ENCODE assay signal across 16 mouse cellular contexts in genomic region chr12:33553731-33554130, GRCm38 (mm10).
DNase-seq lines count a peak whose midpoint lies in the region; ATAC-seq and TF ChIP-seq lines count a peak whose summit lies in the region.
"Had no signal": no experiment of that assay in that cellular context is flagged by ENCODE, and none has a peak within 500 bp of the region (broad histone marks: within the 10 kb centered on the region; RNA-seq: fewer than 3 reads in every experiment).

No protein-coding gene starts in this region.

- WGBS in hindbrain, embryonic 10.5 days: 8% methylated on average over 4 of the region's 4 CpGs
- WGBS in hindbrain, embryonic 16.5 days: 12% methylated on average over 4 of the region's 4 CpGs

- peak; percentile 9 for DNase-seq in hindbrain, embryonic 10.5 days (ENCODE audit: low spot score)
- DNase-seq in ES-E14 (ENCODE audit: low read depth, low spot score): peak; percentile 12
- DNase-seq in embryo, embryonic 10 days (ENCODE audit: low spot score): peak; percentile 64
- DNase-seq in fibroblast of lung, adult 2 months (ENCODE audit: low read depth): peak; percentile 60
- no peak for DNase-seq in kidney, adult 8-10 months
- DNase-seq: cerebellum, adult 11-12 months; gastrocnemius, postnatal 14 days; kidney, adult 9 months; liver, embryonic 13.5 days; lung, postnatal 10 days had no signal

- no peak for ATAC-seq in hindbrain, embryonic 16.5 days
- no peak for ATAC-seq in activated CD4-positive, CD25-positive, alpha-beta regulatory T cell, adult 4 months
- ATAC-seq in erythroblast, adult 5-6 weeks (replicated peaks; ENCODE audit: low FRiP score, poor library complexity, severe bottlenecking): no peak
- ATAC-seq: forebrain, embryonic 16.5 days had no signal

- H3K9ac ChIP-seq in hindbrain, embryonic 16.5 days (ENCODE audit: low read depth, low read length): no peak overlapping the region
- no peak overlapping the region for H3K9ac ChIP-seq in ES-E14 (ENCODE audit: insufficient read depth, low read depth, low read length, poor library complexity, severe bottlenecking)
- H3K9ac ChIP-seq: heart, embryonic 15.5 days; hindbrain, embryonic 14.5 days; liver, embryonic 13.5 days had no signal

- no peaks in the 10 kb centered on the region for H3K36me3 ChIP-seq in hindbrain, embryonic 10.5 days
- no peaks in the 10 kb centered on the region for H3K36me3 ChIP-seq in hindbrain, embryonic 16.5 days (ENCODE audit: control insufficient read depth, insufficient read depth, low read length)
- no peaks in the 10 kb centered on the region for H3K36me3 ChIP-seq in ES-E14 (ENCODE audit: control insufficient read depth, insufficient read depth, low read length, poor library complexity, severe bottlenecking)
- H3K36me3 ChIP-seq: heart, embryonic 15.5 days; liver, embryonic 13.5 days had no signal

- peaks cover 19% of the 10 kb centered on the region for H3K4me1 ChIP-seq in hindbrain, embryonic 10.5 days (replicated peaks)
- H3K4me1 ChIP-seq in hindbrain, embryonic 16.5 days (ENCODE audit: control insufficient read depth, insufficient read depth, low read depth, low read length): no peaks in the 10 kb centered on the region
- H3K4me1 ChIP-seq in ES-E14 (ENCODE audit: control insufficient read depth in 2 of 2, insufficient read depth in 2 of 2, low read length in 2 of 2, poor library complexity in 1 of 2): no peaks in the 10 kb centered on the region; a peak in 1 of 4 replicates
- H3K4me1 ChIP-seq: heart, embryonic 15.5 days; liver, embryonic 13.5 days had no signal

- H3K27ac ChIP-seq in hindbrain, embryonic 10.5 days: peak overlapping the region; percentile 67
- H3K27ac ChIP-seq in hindbrain, embryonic 16.5 days (ENCODE audit: low read depth, low read length): no peak overlapping the region
- no peak overlapping the region for H3K27ac ChIP-seq in ES-E14 (ENCODE audit: insufficient read depth, low read depth, low read length, poor library complexity, severe bottlenecking)
- H3K27ac ChIP-seq: heart, embryonic 15.5 days; hindbrain, embryonic 14.5 days; liver, embryonic 13.5 days had no signal

- no peaks in the 10 kb centered on the region for H3K27me3 ChIP-seq in hindbrain, embryonic 10.5 days (ENCODE audit: insufficient read depth, poor library complexity, severe bottlenecking)
- no peaks in the 10 kb centered on the region for H3K27me3 ChIP-seq in hindbrain, embryonic 16.5 days (replicated peaks; ENCODE audit: control insufficient read depth, insufficient read depth, low read length)
- H3K27me3 ChIP-seq: heart, embryonic 15.5 days; liver, embryonic 13.5 days had no signal

- in situ Hi-C loops in ES-E14 (cut with MboI; ENCODE audit: low sequenced_read_pairs in 2 of 2, unreplicated experiment in 2 of 2): no loop called here

- H3K4me2 ChIP-seq in hindbrain, embryonic 16.5 days (ENCODE audit: low read length): no peak overlapping the region
- H3K4me2 ChIP-seq: heart, embryonic 15.5 days; hindbrain, embryonic 14.5 days; liver, embryonic 13.5 days had no signal

- H3K9me3 ChIP-seq in hindbrain, embryonic 10.5 days: no peaks in the 10 kb centered on the region
- H3K9me3 ChIP-seq in hindbrain, embryonic 16.5 days (ENCODE audit: control insufficient read depth, low read length): no peaks in the 10 kb centered on the region
- H3K9me3 ChIP-seq in ES-E14 (ENCODE audit: control insufficient read depth, insufficient read depth, low read depth, low read length): no peaks in the 10 kb centered on the region
- H3K9me3 ChIP-seq: heart, embryonic 15.5 days; liver, embryonic 13.5 days had no signal

- H3K4me3 ChIP-seq in hindbrain, embryonic 10.5 days: no peak overlapping the region
- no peak overlapping the region for H3K4me3 ChIP-seq in hindbrain, embryonic 16.5 days (ENCODE audit: low read length)
- no peak overlapping the region for H3K4me3 ChIP-seq in ES-E14 (ENCODE audit: insufficient read depth in 1 of 2, low read depth in 1 of 2, low read length in 2 of 2, poor library complexity in 1 of 2, severe bottlenecking in 1 of 2)
- H3K4me3 ChIP-seq: heart, embryonic 15.5 days; liver, embryonic 13.5 days had no signal

TF ChIP-seq in ES-E14, 5 proteins besides CTCF, POLR2A, EP300 and RAD21:
- TF ChIP-seq HCFC1 (IDR thresholded peaks at IDR 0.05; ENCODE audit: borderline replicate concordance, insufficient read depth, low read length) (no peak), CHD2 (IDR thresholded peaks at IDR 0.05; ENCODE audit: low read depth, low read length) (no peak), MAFK (IDR thresholded peaks at IDR 0.05; ENCODE audit: insufficient read depth, low read depth, low read length) (no peak)

Comparison
In these comparisons a context has a peak if more than half of its experiments do, and no peak if none do; other contexts are left out.
1. DNase-seq: peak in hindbrain, embryonic 10.5 days (single experiment), ES-E14 (single experiment), embryo, embryonic 10 days (single experiment) and fibroblast of lung, adult 2 months (single experiment); none in kidney, adult 8-10 months (0 of 2).